In the genomic region with DNA sequence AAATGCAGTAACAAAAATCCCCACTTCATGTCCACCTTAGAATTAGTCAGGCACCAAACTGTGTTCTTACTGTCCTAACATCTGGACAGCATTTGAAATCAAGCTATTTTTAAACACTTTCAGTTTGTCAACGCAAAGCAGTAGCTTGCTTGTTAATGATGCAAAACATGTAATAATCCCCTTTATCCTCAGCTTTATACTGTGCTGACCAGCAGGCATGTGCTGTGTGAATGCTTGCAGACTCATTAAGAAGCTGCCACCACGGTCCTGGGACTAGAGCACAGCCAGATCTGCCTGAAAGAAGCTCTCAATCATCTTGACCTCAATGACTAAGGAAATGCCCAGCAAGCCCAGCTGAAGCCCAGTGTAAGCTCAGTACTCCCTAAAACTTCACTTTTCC, we compare ENCODE assay signal across 7 mouse cellular contexts.
A peak's percentile ranks its signal among the peaks of the same experiment; 100 is the strongest.
DNase-seq lines count a peak whose midpoint lies in the region; ATAC-seq lines count a peak whose summit lies in the region.

No protein-coding gene starts in this region.

- WGBS in forebrain, embryonic 14.5 days, result 6% methylated on average over 2 of the region's 2 CpGs
- 17% methylated on average over 2 of the region's 2 CpGs for WGBS in neural tube, embryonic 13.5 days

- no peak overlapping the region; the same call in 1 of the 2 replicates for H3K27ac ChIP-seq in forebrain, embryonic 14.5 days (ENCODE audit: low read depth, low read length)
- H3K27ac ChIP-seq in neural tube, embryonic 13.5 days (replicated peaks), result no peak overlapping the region; the same call in 1 of the 2 replicates

- no peaks in the 10 kb centered on the region for H3K27me3 ChIP-seq in forebrain, embryonic 14.5 days (replicated peaks; ENCODE audit: control insufficient read depth, insufficient read depth, low read length)
- H3K27me3 ChIP-seq in neural tube, embryonic 13.5 days, result no peaks in the 10 kb centered on the region

- ATAC-seq in forebrain, embryonic 14.5 days, result peak; percentile 84
- peak; percentile 90 for ATAC-seq in neural tube, embryonic 13.5 days (ENCODE audit: low read depth)
- no peak for ATAC-seq in activated CD4-positive, CD25-positive, alpha-beta regulatory T cell, adult 4 months

- H3K4me1 ChIP-seq in forebrain, embryonic 14.5 days (ENCODE audit: control insufficient read depth, insufficient read depth, low read length), result peaks cover 17% of the 10 kb centered on the region
- peaks cover 23% of the 10 kb centered on the region for H3K4me1 ChIP-seq in neural tube, embryonic 13.5 days (replicated peaks)

- peak; percentile 28 for DNase-seq in layer of hippocampus, adult 9-11 months
- no peak for DNase-seq in layer of hippocampus, postnatal 25 days (ENCODE audit: extremely low spot score in 1 of 2, low spot score in 1 of 2)
- DNase-seq in brain, embryonic 18.5 days (ENCODE audit: low read depth, low spot score), result peak; percentile 34
- peak; percentile 70 for DNase-seq in forebrain, embryonic 14.5 days (ENCODE audit: low spot score)
- no peak for DNase-seq in lung, adult 18-20 months

- H3K4me3 ChIP-seq in forebrain, embryonic 14.5 days (ENCODE audit: low read depth, low read length), result no peak overlapping the region
- no peak overlapping the region for H3K4me3 ChIP-seq in neural tube, embryonic 13.5 days

- no peaks in the 10 kb centered on the region for H3K36me3 ChIP-seq in forebrain, embryonic 14.5 days (ENCODE audit: control insufficient read depth, insufficient read depth, low read length)
- no peaks in the 10 kb centered on the region for H3K36me3 ChIP-seq in neural tube, embryonic 13.5 days

- no peak overlapping the region for H3K4me2 ChIP-seq in forebrain, embryonic 14.5 days (ENCODE audit: low read length)
- H3K4me2 ChIP-seq in neural tube, embryonic 13.5 days, result peak overlapping the region; percentile 6; the same call in 1 of the 2 replicates

- no peaks in the 10 kb centered on the region for H3K9me3 ChIP-seq in forebrain, embryonic 14.5 days (replicated peaks; ENCODE audit: control insufficient read depth, low read length)
- no peaks in the 10 kb centered on the region for H3K9me3 ChIP-seq in neural tube, embryonic 13.5 days

- H3K9ac ChIP-seq in forebrain, embryonic 14.5 days (ENCODE audit: low read length), result no peak overlapping the region
- no peak overlapping the region for H3K9ac ChIP-seq in neural tube, embryonic 13.5 days

Comparison
In these comparisons a context has a peak if more than half of its experiments do, and no peak if none do; other contexts are left out.
1. DNase-seq: peak in layer of hippocampus, adult 9-11 months (single experiment), brain, embryonic 18.5 days (single experiment) and forebrain, embryonic 14.5 days (single experiment); none in layer of hippocampus, postnatal 25 days (0 of 2) and lung, adult 18-20 months (0 of 2).